Mouse (Mus musculus): Measurements from ENCODE around the gene Slc7a1. TPM values are rescaled to one million over a fixed set of nuclear protein-coding genes. Genes with fewer than 3 reads are reported as not detected.

The Slc7a1 gene
- polyA plus RNA-seq, 1 experiment from 2014 or later: 28.8 TPM

GRCm38 (mm10) chr5:148414233-148414632, 14.5 kb upstream of the Slc7a1 start:
- Histone ChIP-seq H3K9ac (no peak overlapping the region), H3K4me2 (no peak overlapping the region), H3K9me3 (replicated peaks) (peaks cover 7% of the 10 kb centered on the region; the same call in 1 of the 2 replicates), H3K4me3 (no peak overlapping the region), H3K27me3 (replicated peaks) (peaks cover 20% of the 10 kb centered on the region; the same call in 1 of the 2 replicates), H3K27ac (no peak overlapping the region), H3K4me1 (no peaks in the 10 kb centered on the region), H3K36me3 (no peaks in the 10 kb centered on the region)
- no peak for ATAC-seq
- 32% methylated on average over 7 of the region's 7 CpGs for WGBS (ENCODE audit: insufficient replicate concordance)

- Histone ChIP-seq H3K27me3 (replicated peaks) (peaks cover 20% of the 10 kb centered on the region; the same call in 1 of the 2 replicates), H3K4me1 (no peaks in the 10 kb centered on the region), H3K4me2 (no peak overlapping the region), H3K9me3 (replicated peaks) (peaks cover 2% of the 10 kb centered on the region; the same call in 1 of the 2 replicates), H3K27ac (no peak overlapping the region), H3K4me3 (no peak overlapping the region), H3K9ac (no peak overlapping the region), H3K36me3 (no peaks in the 10 kb centered on the region)
- WGBS (ENCODE audit: insufficient replicate concordance): 79% methylated on average over 4 of the region's 4 CpGs
- ATAC-seq: no peak
Measured at GRCm38 (mm10) chr5:148412504-148412903, 12.8 kb upstream of the Slc7a1 start.

DNA sequence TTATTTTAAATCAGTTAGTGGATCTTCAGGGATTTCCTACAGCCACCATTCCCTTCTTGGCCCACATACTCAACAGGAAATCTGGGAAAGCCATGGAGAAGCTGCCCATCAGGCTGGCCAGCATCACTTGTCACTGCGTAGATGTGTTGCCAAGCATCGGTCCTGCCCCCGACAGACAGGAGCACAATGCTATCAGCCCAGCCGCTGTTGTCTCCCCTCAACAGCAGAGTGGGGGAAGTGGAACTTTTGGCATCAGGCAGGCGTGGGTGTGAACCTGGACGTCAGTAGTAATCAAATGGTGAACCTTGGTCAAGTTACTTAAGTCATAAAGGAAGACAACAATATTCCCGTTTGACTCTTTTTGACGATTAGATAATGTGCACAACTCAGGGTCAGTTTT, 9.8 kb upstream of the Slc7a1 start:
- Histone ChIP-seq H3K36me3 (no peaks in the 10 kb centered on the region), H3K9me3 (replicated peaks) (peaks cover 6% of the 10 kb centered on the region; the same call in 1 of the 2 replicates), H3K4me2 (no peak overlapping the region), H3K9ac (no peak overlapping the region), H3K4me1 (no peaks in the 10 kb centered on the region), H3K4me3 (no peak overlapping the region), H3K27me3 (replicated peaks) (peaks cover 11% of the 10 kb centered on the region; the same call in 1 of the 2 replicates), H3K27ac (no peak overlapping the region)
- WGBS (ENCODE audit: insufficient replicate concordance): 67% methylated on average over 8 of the region's 8 CpGs
- ATAC-seq: no peak

- 70% methylated on average over 2 of the region's 2 CpGs for WGBS (ENCODE audit: insufficient replicate concordance)
- Histone ChIP-seq H3K4me3 (no peak overlapping the region), H3K4me1 (no peaks in the 10 kb centered on the region), H3K9me3 (replicated peaks) (peaks cover 6% of the 10 kb centered on the region; the same call in 1 of the 2 replicates), H3K36me3 (no peaks in the 10 kb centered on the region), H3K27me3 (replicated peaks) (0 out of 2 replicates have a peak, but pooled peaks cover 4% of the 10 kb centered on the region), H3K9ac (no peak overlapping the region), H3K4me2 (no peak overlapping the region), H3K27ac (no peak overlapping the region)
- ATAC-seq: no peak
Measured at GRCm38 (mm10) chr5:148406913-148407312, 7.2 kb upstream of the Slc7a1 start.

GRCm38 (mm10) chr5:148404548-148404947, 4.8 kb upstream of the Slc7a1 start:
- peaks cover 7% of the 10 kb centered on the region; the same call in 1 of the 2 replicates for H3K4me1 ChIP-seq
- no peak overlapping the region for H3K4me3 ChIP-seq
- H3K9ac ChIP-seq: no peak overlapping the region
- WGBS (ENCODE audit: insufficient replicate concordance): 74% methylated on average over 7 of the region's 7 CpGs
- no peak overlapping the region for H3K27ac ChIP-seq
- no peak for ATAC-seq
- H3K9me3 ChIP-seq (replicated peaks): peaks cover 6% of the 10 kb centered on the region; the same call in 1 of the 2 replicates
- H3K27me3 ChIP-seq (replicated peaks): peaks cover 11% of the 10 kb centered on the region; the same call in 1 of the 2 replicates
- H3K4me2 ChIP-seq: no peak overlapping the region
- no peaks in the 10 kb centered on the region for H3K36me3 ChIP-seq

DNA sequence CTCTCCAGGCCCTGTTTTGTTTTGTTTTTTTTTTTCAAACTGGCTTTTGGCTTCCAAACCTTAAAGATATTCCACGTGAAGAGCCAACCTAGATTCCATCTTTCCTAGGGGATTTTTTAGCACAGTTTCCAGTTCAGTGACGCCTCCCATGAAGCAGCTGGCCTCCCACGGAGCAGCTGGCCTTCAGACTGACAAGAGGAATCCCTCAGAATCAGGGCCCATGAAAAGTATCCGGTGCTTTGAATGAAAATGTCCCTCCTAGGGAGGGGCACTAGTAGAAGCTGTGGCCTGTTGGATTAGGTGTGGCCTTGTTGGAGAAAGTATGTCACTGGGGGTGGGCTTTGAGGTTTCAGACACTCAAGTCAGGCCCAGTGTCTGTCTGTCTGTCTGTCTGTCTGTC, 2.9 kb upstream of the Slc7a1 start:
- Histone ChIP-seq H3K27ac (no peak overlapping the region), H3K9me3 (replicated peaks) (peaks cover 6% of the 10 kb centered on the region; the same call in 1 of the 2 replicates), H3K4me3 (no peak overlapping the region), H3K9ac (no peak overlapping the region), H3K4me1 (peaks cover 20% of the 10 kb centered on the region), H3K36me3 (no peaks in the 10 kb centered on the region), H3K4me2 (no peak overlapping the region), H3K27me3 (replicated peaks) (peaks cover 11% of the 10 kb centered on the region; the same call in 1 of the 2 replicates)
- no peak for ATAC-seq
- WGBS (ENCODE audit: insufficient replicate concordance): 62% methylated on average over 4 of the region's 4 CpGs

GRCm38 (mm10) chr5:148398766-148399659, 691 bp downstream of the Slc7a1 start:
- peak overlapping the region; percentile 90 for H3K4me3 ChIP-seq
- peak overlapping the region; percentile 97 for H3K4me2 ChIP-seq
- peaks cover 27% of the 10 kb centered on the region for H3K36me3 ChIP-seq
- 1% methylated on average over 58 of the region's 58 CpGs for WGBS (ENCODE audit: insufficient replicate concordance)
- peak; percentile 69 for ATAC-seq
- peak overlapping the region; percentile 89 for H3K27ac ChIP-seq
- no peaks in the 10 kb centered on the region for H3K9me3 ChIP-seq (replicated peaks)
- H3K4me1 ChIP-seq: peaks cover 29% of the 10 kb centered on the region
- H3K9ac ChIP-seq: peak overlapping the region; percentile 93
- peaks cover 11% of the 10 kb centered on the region; the same call in 1 of the 2 replicates for H3K27me3 ChIP-seq (replicated peaks)

- 19% methylated on average over 6 of the region's 6 CpGs for WGBS (ENCODE audit: insufficient replicate concordance)
- Histone ChIP-seq H3K27ac (peak overlapping the region; percentile 89; the same call in 1 of the 2 replicates), H3K27me3 (replicated peaks) (peaks cover 7% of the 10 kb centered on the region; the same call in 1 of the 2 replicates), H3K9me3 (replicated peaks) (no peaks in the 10 kb centered on the region), H3K36me3 (peaks cover 33% of the 10 kb centered on the region), H3K4me1 (peaks cover 32% of the 10 kb centered on the region), H3K4me2 (peak overlapping the region; percentile 97), H3K4me3 (peak overlapping the region; percentile 90), H3K9ac (peak overlapping the region; percentile 93)
- ATAC-seq: no peak
Measured at GRCm38 (mm10) chr5:148398451-148398765, 1.3 kb downstream of the Slc7a1 start.

DNA sequence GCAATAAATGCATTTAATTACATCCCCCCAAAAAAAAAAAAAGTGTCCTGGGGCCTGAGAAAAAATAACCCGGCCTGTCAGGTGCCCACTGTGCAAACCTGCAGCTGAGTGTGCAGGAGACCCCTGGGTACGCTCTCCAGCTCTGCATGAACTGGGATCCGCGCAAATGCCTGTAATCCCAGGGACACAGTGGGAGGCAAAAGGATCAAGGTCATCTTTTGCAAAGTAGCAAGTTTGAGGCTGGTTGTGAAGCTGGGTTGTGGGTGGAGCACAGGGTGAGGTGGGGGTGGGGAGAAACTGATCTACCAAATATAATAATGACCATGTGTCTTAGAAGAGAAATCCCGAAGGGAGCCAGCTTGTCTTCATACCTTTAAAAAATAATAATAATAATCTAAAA, 1.8 kb downstream of the Slc7a1 start:
- H3K36me3 ChIP-seq: peaks cover 38% of the 10 kb centered on the region
- WGBS (ENCODE audit: insufficient replicate concordance): 73% methylated on average over 5 of the region's 5 CpGs
- H3K9me3 ChIP-seq (replicated peaks): no peaks in the 10 kb centered on the region
- peak overlapping the region; percentile 97 for H3K4me2 ChIP-seq
- H3K4me3 ChIP-seq: peak overlapping the region; percentile 90
- H3K9ac ChIP-seq: peak overlapping the region; percentile 93
- ATAC-seq: no peak
- H3K27me3 ChIP-seq (replicated peaks): peaks cover 7% of the 10 kb centered on the region; the same call in 1 of the 2 replicates
- H3K27ac ChIP-seq: 0 out of 2 replicates have a peak overlapping the region, but pooled peaks have one; percentile 11
- peaks cover 37% of the 10 kb centered on the region for H3K4me1 ChIP-seq

DNA sequence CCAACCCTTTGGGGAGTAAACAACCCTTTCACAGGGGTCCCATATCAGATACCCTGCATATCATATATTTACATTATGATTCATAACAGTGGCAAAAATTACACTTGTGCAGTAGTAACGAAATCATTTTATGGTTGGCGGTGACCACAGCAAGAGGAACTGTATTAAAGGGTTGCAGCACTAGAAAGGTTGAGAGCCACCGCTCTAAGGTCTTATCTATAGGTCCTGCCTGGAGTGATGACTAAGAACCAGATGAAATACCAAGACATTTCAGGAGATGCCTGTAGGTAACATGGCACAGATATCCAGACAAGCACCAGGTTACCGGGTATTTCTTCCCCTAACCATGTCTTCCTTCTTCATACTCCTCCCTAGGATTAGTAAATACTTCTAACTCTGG, 2.3 kb downstream of the Slc7a1 start:
- 55% methylated on average over 4 of the region's 4 CpGs for WGBS (ENCODE audit: insufficient replicate concordance)
- no peaks in the 10 kb centered on the region for H3K9me3 ChIP-seq (replicated peaks)
- H3K27me3 ChIP-seq (replicated peaks): peaks cover 7% of the 10 kb centered on the region; the same call in 1 of the 2 replicates
- ATAC-seq: no peak
- H3K4me3 ChIP-seq: peak overlapping the region; percentile 90
- H3K4me1 ChIP-seq: peaks cover 39% of the 10 kb centered on the region
- no peak overlapping the region for H3K27ac ChIP-seq
- no peak overlapping the region; the same call in none of the 2 replicates for H3K9ac ChIP-seq
- peaks cover 42% of the 10 kb centered on the region for H3K36me3 ChIP-seq
- H3K4me2 ChIP-seq: peak overlapping the region; percentile 97

DNA sequence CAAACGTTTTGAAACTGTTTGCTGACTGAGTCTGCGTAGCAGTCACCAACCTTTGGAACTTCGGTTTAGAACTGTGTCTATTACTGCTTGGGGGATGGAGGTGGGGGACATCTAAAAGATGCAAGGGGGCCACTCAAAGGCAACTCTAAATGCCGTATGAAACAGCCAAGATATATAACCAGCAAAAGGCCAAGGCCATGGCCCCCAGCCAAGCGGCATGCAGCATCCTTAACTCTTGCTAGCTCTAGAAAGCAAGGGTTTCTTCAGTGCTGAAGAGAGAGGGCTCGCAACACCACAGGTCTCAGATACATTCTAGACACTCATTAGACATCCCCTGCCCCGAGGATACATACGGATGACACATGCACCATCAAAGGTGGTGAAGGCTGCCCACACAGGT, 6.4 kb downstream of the Slc7a1 start:
- Histone ChIP-seq H3K27me3 (replicated peaks) (no peaks in the 10 kb centered on the region), H3K36me3 (peaks cover 70% of the 10 kb centered on the region), H3K9me3 (replicated peaks) (no peaks in the 10 kb centered on the region), H3K27ac (no peak overlapping the region), H3K9ac (no peak overlapping the region), H3K4me3 (no peak overlapping the region), H3K4me2 (no peak overlapping the region), H3K4me1 (peaks cover 52% of the 10 kb centered on the region)
- ATAC-seq: no peak
- 80% methylated on average over 8 of the region's 8 CpGs for WGBS (ENCODE audit: insufficient replicate concordance)

DNA sequence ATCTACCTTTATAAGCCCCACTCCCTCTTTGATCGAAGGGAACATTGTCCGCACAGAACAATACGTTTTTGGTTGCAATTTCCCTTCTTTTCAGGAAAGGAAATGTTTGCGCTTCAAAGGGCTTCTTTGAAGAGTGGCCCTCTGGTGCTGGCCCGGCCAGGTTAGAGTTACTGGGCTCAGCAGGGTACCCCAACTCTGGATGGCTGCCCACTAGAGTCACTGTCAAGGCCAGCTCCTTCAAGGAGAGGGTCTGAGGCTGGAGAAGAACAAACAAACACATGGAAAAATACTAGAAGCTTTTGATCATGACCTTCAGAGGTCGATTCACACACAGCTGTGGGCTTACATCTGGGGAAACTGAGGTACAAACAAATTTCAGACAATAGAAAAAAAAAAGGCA, 6.9 kb downstream of the Slc7a1 start:
- 82% methylated on average over 6 of the region's 6 CpGs for WGBS (ENCODE audit: insufficient replicate concordance)
- H3K9ac ChIP-seq: no peak overlapping the region
- no peak overlapping the region for H3K27ac ChIP-seq
- H3K4me3 ChIP-seq: no peak overlapping the region
- peaks cover 75% of the 10 kb centered on the region for H3K36me3 ChIP-seq
- no peak overlapping the region for H3K4me2 ChIP-seq
- H3K4me1 ChIP-seq: peaks cover 50% of the 10 kb centered on the region
- no peaks in the 10 kb centered on the region for H3K27me3 ChIP-seq (replicated peaks)
- no peak for ATAC-seq
- 0 out of 2 replicates have a peak, but pooled peaks cover 2% of the 10 kb centered on the region for H3K9me3 ChIP-seq (replicated peaks)
